Mouse (Mus musculus): ENCODE measurements around the gene Kcns1. TPM values are rescaled to one million over a fixed set of nuclear protein-coding genes. Genes with fewer than 3 reads are reported as not detected.

The Kcns1 gene
- total and polyA plus RNA-seq, 2 experiments from 2014 or later: 0.04 TPM; not detected in 1

DNA sequence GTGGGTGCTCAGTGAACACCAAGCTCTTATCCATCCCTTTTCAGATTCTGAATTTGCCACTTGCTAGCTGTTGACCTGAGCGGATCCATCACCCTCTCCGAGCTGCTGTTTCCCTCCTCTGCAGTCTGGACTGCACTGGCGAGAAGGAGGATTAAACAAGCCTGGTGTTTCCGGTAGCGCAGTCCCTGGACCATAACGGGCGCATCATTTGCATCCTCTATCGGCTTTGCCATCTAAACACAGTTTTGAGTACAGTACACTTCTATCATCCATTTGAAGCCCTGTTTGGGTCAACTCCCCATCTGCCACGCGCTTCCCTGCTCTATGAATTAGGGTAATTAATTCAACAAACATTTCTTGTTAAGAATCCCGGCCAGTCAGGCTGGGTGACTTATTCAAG is 587 bp downstream of the Kcns1 start:
- no peak overlapping the region for H3K9ac ChIP-seq (replicated peaks; ENCODE audit: low read depth, low read length)
- ATAC-seq (ENCODE audit: insufficient read depth, low read depth) (no peak), DNase-seq (ENCODE audit: low spot score) (no peak)
- no peak overlapping the region for H3K27ac ChIP-seq (ENCODE audit: low read depth)
- H3K27me3 ChIP-seq (ENCODE audit: control insufficient read depth, insufficient read depth, low read length): peaks cover 63% of the 10 kb centered on the region
- H3K36me3 ChIP-seq (replicated peaks; ENCODE audit: control insufficient read depth, insufficient read depth, low read length): no peaks in the 10 kb centered on the region
- H3K9me3 ChIP-seq (replicated peaks; ENCODE audit: control insufficient read depth, low read length): no peaks in the 10 kb centered on the region
- no peak overlapping the region for H3K4me2 ChIP-seq (ENCODE audit: low read depth, low read length)
- peaks cover 7% of the 10 kb centered on the region for H3K4me1 ChIP-seq (ENCODE audit: control insufficient read depth, insufficient read depth)
- WGBS: 11% methylated on average over 11 of the region's 11 CpGs
- no peak overlapping the region for H3K4me3 ChIP-seq (ENCODE audit: low read depth, low read length)
- TF ChIP-seq CTCF (IDR thresholded peaks at IDR 0.05; ENCODE audit: low read depth) (no peak), EP300 (IDR thresholded peaks at IDR 0.05; ENCODE audit: low read depth) (no peak)

DNA sequence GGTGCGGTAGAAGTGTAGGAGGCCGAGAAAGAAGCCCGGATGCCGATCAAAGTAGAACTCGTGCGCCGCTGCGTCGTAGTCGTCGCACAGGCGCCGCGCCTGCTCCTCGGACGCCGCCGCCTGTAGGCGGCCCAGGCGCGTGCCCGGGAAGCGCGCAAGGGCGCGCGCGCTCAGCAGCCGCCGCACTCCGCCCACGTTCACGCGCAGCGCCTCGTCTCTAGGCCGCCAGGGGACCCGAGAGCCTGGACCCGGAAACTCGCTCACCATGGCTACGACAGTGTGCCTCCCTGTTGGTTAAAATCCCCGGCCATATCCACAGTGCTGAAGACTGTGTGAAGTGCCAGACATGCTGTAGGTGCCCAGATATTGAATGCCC is 2.4 kb downstream of the Kcns1 start:
- H3K4me2 ChIP-seq (ENCODE audit: low read depth, low read length): peak overlapping the region; percentile 27
- H3K9me3 ChIP-seq (replicated peaks; ENCODE audit: control insufficient read depth, low read length): no peaks in the 10 kb centered on the region
- WGBS: 10% methylated on average over 42 of the region's 42 CpGs
- H3K9ac ChIP-seq (replicated peaks; ENCODE audit: low read depth, low read length): no peak overlapping the region
- TF ChIP-seq CTCF (IDR thresholded peaks at IDR 0.05; ENCODE audit: low read depth): no peak
- no peak for TF ChIP-seq EP300 (IDR thresholded peaks at IDR 0.05; ENCODE audit: low read depth)
- H3K4me3 ChIP-seq (ENCODE audit: low read depth, low read length): peak overlapping the region; percentile 18
- no peaks in the 10 kb centered on the region for H3K36me3 ChIP-seq (replicated peaks; ENCODE audit: control insufficient read depth, insufficient read depth, low read length)
- DNase-seq (ENCODE audit: low spot score) (no peak), ATAC-seq (ENCODE audit: insufficient read depth, low read depth) (no peak)
- H3K27me3 ChIP-seq (ENCODE audit: control insufficient read depth, insufficient read depth, low read length): peaks cover 63% of the 10 kb centered on the region
- no peak overlapping the region for H3K27ac ChIP-seq (ENCODE audit: low read depth)
- H3K4me1 ChIP-seq (ENCODE audit: control insufficient read depth, insufficient read depth): peaks cover 7% of the 10 kb centered on the region

DNA sequence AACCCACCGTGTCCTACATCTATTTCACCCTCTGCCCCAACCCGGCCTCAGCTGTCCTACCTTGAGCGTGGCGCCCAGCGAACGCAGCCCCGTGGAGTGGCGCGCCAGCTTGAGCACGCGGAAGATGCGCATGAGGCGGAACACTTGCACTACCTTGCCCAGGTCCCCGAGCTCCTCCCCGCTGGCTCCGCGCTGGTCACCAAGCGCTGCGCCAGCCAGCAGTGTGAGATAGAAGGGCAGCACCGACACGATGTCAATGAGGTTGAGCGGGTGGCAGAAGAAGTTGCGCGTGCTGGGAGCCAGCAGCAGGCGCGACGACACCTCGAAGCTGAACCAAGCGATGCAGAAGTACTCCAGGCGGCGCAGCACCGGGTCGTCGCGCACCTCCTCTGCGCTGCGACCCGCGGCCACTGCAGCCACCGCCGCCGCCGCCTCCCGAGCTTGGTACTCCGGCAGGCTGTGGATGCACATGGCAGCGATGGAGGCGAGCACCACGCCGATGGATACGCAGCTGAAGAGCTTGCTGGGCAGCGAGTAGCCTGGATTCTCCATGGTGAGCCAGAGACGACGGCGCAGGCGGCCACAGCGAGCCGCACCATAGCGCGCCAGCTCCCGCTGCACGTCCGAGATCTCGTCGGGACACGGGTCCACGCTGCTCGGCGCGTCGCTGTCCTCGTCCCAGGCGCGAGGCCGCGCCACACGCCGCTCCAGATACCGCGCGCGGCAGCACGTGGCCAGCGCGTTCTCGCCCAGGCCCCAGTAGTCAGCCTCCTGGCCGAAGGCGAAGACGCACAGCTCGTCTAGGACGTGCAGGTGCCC is 3.0 kb downstream of the Kcns1 start:
- H3K9ac ChIP-seq (replicated peaks; ENCODE audit: low read depth, low read length): no peak overlapping the region
- no peak for ATAC-seq (ENCODE audit: insufficient read depth, low read depth)
- no peaks in the 10 kb centered on the region for H3K9me3 ChIP-seq (replicated peaks; ENCODE audit: control insufficient read depth, low read length)
- 12% methylated on average over 90 of the region's 90 CpGs for WGBS
- H3K4me1 ChIP-seq (ENCODE audit: control insufficient read depth, insufficient read depth): peaks cover 7% of the 10 kb centered on the region
- peaks cover 63% of the 10 kb centered on the region for H3K27me3 ChIP-seq (ENCODE audit: control insufficient read depth, insufficient read depth, low read length)
- TF ChIP-seq EP300 (IDR thresholded peaks at IDR 0.05; ENCODE audit: low read depth) (no peak), CTCF (IDR thresholded peaks at IDR 0.05; ENCODE audit: low read depth) (no peak)
- H3K4me3 ChIP-seq (ENCODE audit: low read depth, low read length): peak overlapping the region; percentile 18
- DNase-seq (ENCODE audit: low spot score): no peak
- H3K27ac ChIP-seq (ENCODE audit: low read depth): no peak overlapping the region
- peak overlapping the region; percentile 27 for H3K4me2 ChIP-seq (ENCODE audit: low read depth, low read length)
- no peaks in the 10 kb centered on the region for H3K36me3 ChIP-seq (replicated peaks; ENCODE audit: control insufficient read depth, insufficient read depth, low read length)

DNA sequence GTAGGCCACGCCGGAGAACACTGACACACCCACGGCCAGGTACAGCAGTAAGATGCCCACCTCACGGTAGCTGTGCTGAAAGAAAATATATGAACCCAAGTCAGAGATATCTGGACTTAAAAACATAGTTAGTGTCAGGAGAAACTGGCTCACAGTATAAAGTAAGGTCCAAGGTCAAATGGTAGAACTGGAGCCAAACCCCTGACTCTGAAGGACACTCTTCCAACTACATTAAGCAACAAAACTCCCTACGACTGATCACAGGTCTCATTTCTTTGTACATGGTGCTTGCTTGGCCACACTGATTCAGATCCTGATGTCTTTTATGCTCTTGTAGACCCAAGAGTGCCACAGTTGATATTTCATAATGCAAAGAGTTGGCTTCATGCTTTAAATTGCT is 6.0 kb downstream of the Kcns1 start:
- ATAC-seq (ENCODE audit: insufficient read depth, low read depth): no peak
- peaks cover 42% of the 10 kb centered on the region for H3K27me3 ChIP-seq (ENCODE audit: control insufficient read depth, insufficient read depth, low read length)
- no peak overlapping the region for H3K9ac ChIP-seq (replicated peaks; ENCODE audit: low read depth, low read length)
- H3K4me2 ChIP-seq (ENCODE audit: low read depth, low read length): no peak overlapping the region
- no peaks in the 10 kb centered on the region for H3K9me3 ChIP-seq (replicated peaks; ENCODE audit: control insufficient read depth, low read length)
- no peak overlapping the region for H3K27ac ChIP-seq (ENCODE audit: low read depth)
- WGBS: 83% methylated on average over 5 of the region's 5 CpGs
- DNase-seq (ENCODE audit: low spot score): no peak
- peaks cover 7% of the 10 kb centered on the region for H3K4me1 ChIP-seq (ENCODE audit: control insufficient read depth, insufficient read depth)
- no peak overlapping the region for H3K4me3 ChIP-seq (ENCODE audit: low read depth, low read length)
- no peaks in the 10 kb centered on the region for H3K36me3 ChIP-seq (replicated peaks; ENCODE audit: control insufficient read depth, insufficient read depth, low read length)
- TF ChIP-seq CTCF (IDR thresholded peaks at IDR 0.05; ENCODE audit: low read depth) (no peak), EP300 (IDR thresholded peaks at IDR 0.05; ENCODE audit: low read depth) (no peak)

DNA sequence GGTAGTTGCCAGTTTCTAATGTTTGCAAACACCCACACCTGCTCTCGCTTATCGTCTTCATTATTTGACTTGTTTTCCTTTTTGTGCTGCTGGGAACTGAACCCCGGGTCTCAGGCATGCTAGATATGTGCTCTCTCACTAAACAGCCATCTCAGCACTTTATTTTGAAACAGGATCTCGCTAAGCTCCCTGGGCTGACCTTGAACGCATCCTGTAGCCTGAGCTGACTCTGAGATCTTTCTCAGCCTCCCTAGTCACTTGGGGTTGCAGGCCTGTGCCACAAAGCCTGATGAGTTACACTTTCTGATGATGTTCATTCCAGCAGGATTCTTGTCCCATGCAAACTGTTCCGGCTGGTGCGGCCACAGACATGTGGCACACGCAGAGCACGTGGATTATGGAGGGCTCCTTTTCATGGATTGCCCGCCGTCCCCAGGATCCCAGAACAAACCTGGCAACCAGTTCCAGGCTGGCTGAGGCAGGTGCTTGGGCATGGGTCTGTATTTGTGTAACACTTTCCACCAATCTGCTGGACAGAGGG is 9.3 kb downstream of the Kcns1 start:
- DNase-seq (ENCODE audit: low spot score) (no peak), ATAC-seq (ENCODE audit: insufficient read depth, low read depth) (no peak)
- Histone ChIP-seq H3K27me3 (ENCODE audit: control insufficient read depth, insufficient read depth, low read length) (peaks cover 9% of the 10 kb centered on the region), H3K9ac (replicated peaks; ENCODE audit: low read depth, low read length) (no peak overlapping the region), H3K36me3 (replicated peaks; ENCODE audit: control insufficient read depth, insufficient read depth, low read length) (no peaks in the 10 kb centered on the region), H3K4me1 (ENCODE audit: control insufficient read depth, insufficient read depth) (no peaks in the 10 kb centered on the region), H3K27ac (ENCODE audit: low read depth) (no peak overlapping the region), H3K9me3 (replicated peaks; ENCODE audit: control insufficient read depth, low read length) (no peaks in the 10 kb centered on the region), H3K4me2 (ENCODE audit: low read depth, low read length) (no peak overlapping the region), H3K4me3 (ENCODE audit: low read depth, low read length) (no peak overlapping the region)
- WGBS: 72% methylated on average over 11 of the region's 11 CpGs
- TF ChIP-seq EP300 (IDR thresholded peaks at IDR 0.05; ENCODE audit: low read depth) (no peak), CTCF (IDR thresholded peaks at IDR 0.05; ENCODE audit: low read depth) (no peak)

All from heart, postnatal 0 days (tissue).